Mouse (Mus musculus) midbrain, postnatal 0 days (tissue): ENCODE data around the gene Kansl1. TPM values are rescaled to one million over a fixed set of nuclear protein-coding genes. Genes with fewer than 3 reads are reported as not detected.
A peak's percentile ranks its signal among the peaks of the same experiment; 100 is the strongest.

ENCODE experiments used
- ATAC-seq: fragments of 200-750 bp; cut with Nextera tagmentation; 2 replicates; pipeline ENCODE4 v1.8.0; 2017; ENCODE audit warnings: moderate number of reproducible peaks, mild to moderate bottlenecking, moderate TSS enrichment, moderate library complexity; ENCODE audit not compliant: low FRiP score
- DNase-seq: peaks from one replicate; pipeline ENCODE4 v3.0.0-alpha.2; 2015; ENCODE audit warnings: low spot score
- H3K27ac ChIP-seq: fragments of 300-500 bp; sonication (generic); 2 replicates; pipeline ENCODE4 v1.5.1; 2014; ENCODE audit warnings: low read depth, mild to moderate bottlenecking, low read length, mixed read lengths
- H3K27me3 ChIP-seq: fragments of 300-500 bp; sonication (generic); 2 replicates; pipeline ENCODE4 v1.6.1; 2014; ENCODE audit warnings: low read length, control low read depth, mixed read lengths; ENCODE audit not compliant: insufficient read depth
- H3K36me3 ChIP-seq: fragments of 300-500 bp; sonication (generic); 2 replicates; pipeline ENCODE4 v1.6.1; 2014; ENCODE audit warnings: low read length, control low read depth, mixed read lengths; ENCODE audit not compliant: insufficient read depth
- H3K4me1 ChIP-seq: fragments of 300-500 bp; sonication (generic); 2 replicates; pipeline ENCODE4 v1.6.1; 2014; ENCODE audit warnings: mild to moderate bottlenecking, control low read depth, antibody characterized with exemption, low read length, mixed read lengths; ENCODE audit not compliant: insufficient read depth
- H3K4me2 ChIP-seq: fragments of 300-500 bp; sonication (generic); 2 replicates; pipeline ENCODE4 v1.6.1; 2014; ENCODE audit warnings: low read depth, mild to moderate bottlenecking, low read length, mixed read lengths; ENCODE audit not compliant: poor library complexity, severe bottlenecking
- H3K4me3 ChIP-seq: fragments of 300-500 bp; sonication (generic); 2 replicates; pipeline ENCODE4 v1.5.1; 2014; ENCODE audit warnings: low read depth, mild to moderate bottlenecking, low read length, moderate library complexity
- H3K9ac ChIP-seq: fragments of 300-500 bp; sonication (generic); replicated peaks from 2 replicates; pipeline ENCODE4 v1.6.1; 2014; ENCODE audit warnings: mild to moderate bottlenecking, low read length, moderate library complexity, mixed read lengths; ENCODE audit not compliant: poor library complexity, severe bottlenecking
- H3K9me3 ChIP-seq: fragments of 300-500 bp; sonication (generic); 2 replicates; pipeline ENCODE4 v1.6.1; 2016; ENCODE audit warnings: low read length, control low read depth
- CTCF ChIP-seq: IDR thresholded peaks from 2 replicates; pipeline ENCODE4 v1.5.1; 2016; ENCODE audit warnings: antibody characterized with exemption, mild to moderate bottlenecking
- WGBS: fragments of 180-500 bp; shearing (Covaris S2); extraction: QIAGEN DNeasy Blood & Tissue Kit; methylation state at CpG from one replicate; pipeline ENCODE4 v1.1.7; 2014; 5-methylcytosine and 5-hydroxymethylcytosine counted together
- polyA plus RNA-seq: library from polyadenylated mRNA; unstranded; fragments of >200 nt; fragmentation: Nextera tagmentation; extraction: Ambion mirVana; gene quantifications from 2 replicates; pipeline ENCODE4 v1.2.1, GENCODE M21; 2015
- total RNA-seq: library from RNA; depleted of rRNA; stranded (reverse); fragments of >200 nt; gene quantifications from 2 replicates; pipeline ENCODE4 v1.2.3, GENCODE M21; 2014

The Kansl1 gene
- total and polyA plus RNA-seq, 2 experiments from 2014 or later, result 22.0 to 82.3 TPM

DNA sequence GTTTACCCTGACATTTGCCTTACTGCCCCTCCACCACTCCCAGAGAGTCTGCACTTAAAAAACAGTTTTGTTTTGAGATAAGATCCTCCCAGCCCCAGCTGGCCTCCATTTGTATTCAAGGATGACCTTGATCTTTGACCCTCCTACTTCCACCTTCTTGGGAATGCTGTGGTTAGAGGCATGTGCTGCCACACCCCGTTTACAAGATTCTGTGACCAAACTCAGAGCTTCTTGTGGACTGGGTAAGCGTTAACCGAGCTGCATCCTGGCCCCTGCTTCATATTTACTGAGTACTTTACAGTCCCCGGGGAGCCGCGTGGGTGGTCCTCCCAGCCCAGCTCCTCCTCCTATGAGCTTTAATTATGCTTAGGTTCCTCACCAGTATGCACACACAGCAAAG, 173.0 kb downstream of the Kansl1 start:
- WGBS, result 53% methylated on average over 6 of the region's 6 CpGs
- H3K36me3 ChIP-seq, result peaks cover 59% of the 10 kb centered on the region
- no peaks in the 10 kb centered on the region for H3K9me3 ChIP-seq
- ATAC-seq (no peak), DNase-seq (no peak)
- no peak overlapping the region for H3K4me3 ChIP-seq
- H3K4me1 ChIP-seq, result no peaks in the 10 kb centered on the region
- no peak overlapping the region for H3K27ac ChIP-seq
- no peak for TF ChIP-seq CTCF
- H3K9ac ChIP-seq, result no peak overlapping the region
- no peak overlapping the region for H3K4me2 ChIP-seq
- no peaks in the 10 kb centered on the region for H3K27me3 ChIP-seq

DNA sequence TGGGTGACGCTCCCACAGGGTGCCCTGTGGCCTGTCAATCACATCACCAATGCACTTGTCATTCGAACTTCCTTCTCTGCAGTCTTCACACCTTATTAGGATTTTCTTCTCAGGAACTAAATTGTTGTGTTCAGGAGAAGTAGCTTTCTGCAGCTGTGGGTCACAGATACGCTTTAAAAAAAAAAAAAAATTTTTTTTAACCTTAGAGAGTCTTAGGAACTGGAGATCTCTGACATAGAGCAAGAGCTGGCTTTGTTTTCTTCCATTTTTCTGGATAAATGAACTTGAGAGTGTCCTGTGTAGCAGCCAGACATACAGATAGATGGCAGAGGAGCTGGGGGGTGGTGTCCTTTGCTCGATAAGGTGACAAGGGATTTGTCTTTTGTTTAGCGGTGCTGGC, 173.5 kb downstream of the Kansl1 start:
- Histone ChIP-seq H3K27ac (no peak overlapping the region), H3K9me3 (no peaks in the 10 kb centered on the region), H3K27me3 (no peaks in the 10 kb centered on the region), H3K4me3 (no peak overlapping the region), H3K4me2 (no peak overlapping the region), H3K36me3 (peaks cover 63% of the 10 kb centered on the region), H3K9ac (no peak overlapping the region), H3K4me1 (no peaks in the 10 kb centered on the region)
- DNase-seq (no peak), ATAC-seq (no peak)
- no peak for TF ChIP-seq CTCF
- 50% methylated on average over 5 of the region's 5 CpGs for WGBS

DNA sequence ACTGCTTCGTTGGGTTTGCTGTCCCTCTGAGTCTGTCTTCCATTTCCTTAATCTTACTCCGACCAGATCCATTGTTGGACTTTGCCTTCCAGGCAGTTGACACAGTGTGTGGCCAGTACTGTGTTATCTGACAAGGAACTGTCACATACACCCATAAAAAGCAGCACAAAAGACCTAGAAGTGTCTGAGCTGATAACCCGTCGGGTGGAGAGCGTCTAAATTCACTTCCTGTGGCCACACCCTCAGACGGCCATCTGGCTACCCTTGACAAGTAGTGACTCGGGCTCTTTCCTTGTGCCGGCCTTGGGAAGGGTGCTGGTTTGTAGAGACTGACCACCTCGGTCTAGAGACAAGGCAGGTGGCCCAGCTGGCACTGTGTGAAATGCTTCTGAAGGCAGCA, 175.4 kb downstream of the Kansl1 start:
- Histone ChIP-seq H3K27ac (no peak overlapping the region), H3K27me3 (no peaks in the 10 kb centered on the region), H3K4me2 (no peak overlapping the region), H3K9me3 (no peaks in the 10 kb centered on the region), H3K9ac (no peak overlapping the region), H3K4me1 (peaks cover 5% of the 10 kb centered on the region; the same call in 1 of the 2 replicates), H3K36me3 (peaks cover 49% of the 10 kb centered on the region), H3K4me3 (no peak overlapping the region)
- ATAC-seq (no peak), DNase-seq (no peak)
- TF ChIP-seq CTCF, result no peak
- 78% methylated on average over 9 of the region's 9 CpGs for WGBS

DNA sequence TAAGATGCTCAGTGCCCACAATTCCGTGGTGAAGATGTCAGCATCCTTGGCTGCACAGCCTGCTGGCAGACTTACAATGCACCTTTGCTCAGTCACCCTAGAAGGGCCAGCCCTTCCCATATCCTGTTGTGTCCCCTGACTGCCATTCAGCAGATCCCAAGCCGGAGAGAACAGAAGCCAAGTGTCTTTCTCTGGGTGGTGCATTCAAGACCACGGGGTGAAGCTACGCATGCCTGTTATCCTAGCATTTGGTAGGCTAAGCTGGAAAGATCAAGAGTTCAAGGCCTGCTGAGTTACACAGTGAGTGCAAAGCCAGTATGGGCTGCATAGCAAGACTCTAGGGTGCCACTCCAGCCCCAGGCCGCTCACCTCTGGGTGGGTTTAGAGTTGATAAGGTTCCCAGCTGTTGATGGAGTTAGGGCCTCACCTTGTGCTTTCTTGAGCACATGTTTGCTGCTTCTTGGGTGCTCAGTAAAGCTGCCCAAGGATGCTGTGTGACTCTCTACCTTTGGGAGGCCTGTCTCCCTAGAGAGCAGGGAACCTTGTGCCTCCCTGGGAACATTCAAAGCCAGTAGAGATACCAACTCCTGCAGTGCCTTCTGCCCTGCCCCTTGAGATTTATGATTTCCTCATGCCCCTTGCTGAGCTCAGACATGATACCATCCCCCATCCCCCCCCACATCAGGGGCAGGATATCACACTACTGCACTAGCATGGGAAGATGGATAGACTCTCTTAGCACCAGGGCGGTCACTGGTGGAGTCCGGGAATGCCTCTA, 176.0 kb downstream of the Kansl1 start:
- 92% methylated on average over 7 of the region's 7 CpGs for WGBS
- no peak for TF ChIP-seq CTCF
- no peaks in the 10 kb centered on the region for H3K27me3 ChIP-seq
- DNase-seq, result no peak
- H3K36me3 ChIP-seq, result peaks cover 43% of the 10 kb centered on the region
- H3K9ac ChIP-seq, result no peak overlapping the region
- H3K4me2 ChIP-seq, result no peak overlapping the region
- H3K4me1 ChIP-seq, result peaks cover 5% of the 10 kb centered on the region; the same call in 1 of the 2 replicates
- H3K27ac ChIP-seq, result no peak overlapping the region
- H3K4me3 ChIP-seq, result no peak overlapping the region
- H3K9me3 ChIP-seq, result no peaks in the 10 kb centered on the region
- ATAC-seq, result no peak

DNA sequence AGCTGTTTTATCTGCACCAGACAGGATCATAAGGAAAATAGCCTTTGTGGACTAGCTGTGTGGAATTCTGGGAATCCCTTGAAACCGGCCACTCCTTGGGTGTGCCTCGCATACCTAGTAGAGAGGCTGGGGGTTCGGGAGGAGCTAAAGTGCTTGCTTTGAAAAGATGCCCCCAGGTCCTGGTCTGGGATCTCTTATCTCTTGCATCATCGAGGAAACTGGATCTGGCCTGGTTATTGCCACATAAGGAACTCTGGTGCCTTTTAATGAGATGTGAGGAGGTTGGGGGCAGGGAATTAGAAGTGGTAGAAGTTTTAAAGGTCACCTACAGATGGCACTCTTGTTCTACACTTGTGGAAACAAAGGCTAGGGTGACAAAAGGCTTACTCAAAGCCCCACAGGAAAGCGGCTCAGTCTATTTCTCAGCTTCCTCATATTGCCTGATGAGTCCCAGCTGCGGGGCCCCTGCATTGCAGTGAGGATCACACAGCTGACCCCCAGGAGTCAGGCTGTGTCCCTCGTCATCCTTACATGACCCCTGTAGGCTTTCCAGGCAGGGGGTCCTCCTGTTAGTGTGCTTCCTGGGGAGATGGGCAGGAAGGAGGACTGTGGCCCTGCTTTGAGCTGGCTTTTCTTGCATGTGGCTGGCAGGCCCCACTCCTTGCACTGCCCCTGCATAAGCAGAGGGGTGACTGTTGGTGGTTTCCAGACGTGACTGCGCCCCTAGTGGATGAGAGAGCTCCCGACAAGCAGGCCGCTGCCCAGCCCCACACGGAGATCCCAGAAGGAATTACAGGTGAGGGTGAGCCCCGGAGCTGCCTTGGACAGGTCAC, 179.2 kb downstream of the Kansl1 start:
- Histone ChIP-seq H3K27ac (peak overlapping the region; percentile 62), H3K36me3 (peaks cover 45% of the 10 kb centered on the region)
- 13% methylated on average over 13 of the region's 13 CpGs for whole genome bisulfite sequencing

DNA sequence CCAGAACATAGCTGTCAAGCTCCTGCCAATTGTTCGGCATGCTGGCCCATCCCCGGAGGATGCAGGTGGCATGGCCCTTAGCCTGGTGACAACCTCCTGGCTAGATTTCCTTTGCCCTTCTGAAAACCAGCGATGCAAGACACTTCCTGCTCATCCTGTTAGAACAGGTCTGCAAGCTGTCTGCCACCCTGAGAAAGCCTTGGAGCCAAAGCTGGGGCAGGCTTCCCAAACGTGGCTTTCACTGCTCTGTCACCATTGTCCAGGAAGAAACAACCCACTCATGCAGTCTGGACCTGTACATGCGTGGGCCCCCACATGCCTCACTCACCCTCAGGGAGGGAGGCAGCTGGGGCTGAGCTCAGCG, 179.8 kb downstream of the Kansl1 start:
- Histone ChIP-seq H3K4me3 (no peak overlapping the region), H3K9me3 (no peaks in the 10 kb centered on the region), H3K4me1 (peaks cover 5% of the 10 kb centered on the region; the same call in 1 of the 2 replicates), H3K27me3 (no peaks in the 10 kb centered on the region), H3K27ac (peak overlapping the region; percentile 62), H3K4me2 (no peak overlapping the region), H3K36me3 (peaks cover 45% of the 10 kb centered on the region), H3K9ac (no peak overlapping the region; the same call in 1 of the 2 replicates)
- TF ChIP-seq CTCF, result no peak
- ATAC-seq (peak; percentile 29), DNase-seq (peak; percentile 37)
- 41% methylated on average over 6 of the region's 6 CpGs for WGBS

More for the DNA sequence above, 179.2 kb downstream of the Kansl1 start:
- peak; percentile 62 for ATAC-seq
- peaks cover 5% of the 10 kb centered on the region; the same call in 1 of the 2 replicates for H3K4me1 ChIP-seq
- no peak overlapping the region for H3K4me2 ChIP-seq
- DNase-seq, result peak; percentile 76
- no peaks in the 10 kb centered on the region for H3K9me3 ChIP-seq
- H3K4me3 ChIP-seq, result no peak overlapping the region
- peak; percentile 78 for TF ChIP-seq CTCF
- no peak overlapping the region; the same call in 1 of the 2 replicates for H3K9ac ChIP-seq
- H3K27me3 ChIP-seq, result no peaks in the 10 kb centered on the region
